Comparison of ENCODE assay signal across 9 mouse cellular contexts in genomic region chr4:149890551-149890950, GRCm38 (mm10).
DNase-seq lines count a peak whose midpoint lies in the region; ATAC-seq and TF ChIP-seq lines count a peak whose summit lies in the region.
"Had no signal": no experiment of that assay in that cellular context is flagged by ENCODE, and none has a peak within 500 bp of the region (broad histone marks: within the 10 kb centered on the region; RNA-seq: fewer than 3 reads in every experiment).

No protein-coding gene starts in this region.

- no peaks in the 10 kb centered on the region for H3K36me3 ChIP-seq in hindbrain, embryonic 12.5 days
- H3K36me3 ChIP-seq in limb, embryonic 15.5 days = no peaks in the 10 kb centered on the region
- no peaks in the 10 kb centered on the region for H3K36me3 ChIP-seq in forebrain, embryonic 15.5 days

- no peak for ATAC-seq in hindbrain, embryonic 12.5 days (ENCODE audit: low FRiP score)
- no peak for ATAC-seq in limb, embryonic 15.5 days (ENCODE audit: insufficient number of reproducible peaks, low FRiP score, low TSS enrichment, low read depth)
- no peak for ATAC-seq in forebrain, embryonic 15.5 days (replicated peaks)
- no peak for ATAC-seq in erythroid progenitor cell, adult 5-6 weeks (replicated peaks; ENCODE audit: low FRiP score, poor library complexity, severe bottlenecking)

- H3K4me1 ChIP-seq in hindbrain, embryonic 12.5 days = peaks cover 68% of the 10 kb centered on the region
- peaks cover 75% of the 10 kb centered on the region for H3K4me1 ChIP-seq in limb, embryonic 15.5 days
- peaks cover 15% of the 10 kb centered on the region for H3K4me1 ChIP-seq in forebrain, embryonic 15.5 days

- H3K27me3 ChIP-seq in hindbrain, embryonic 12.5 days = no peaks in the 10 kb centered on the region
- no peaks in the 10 kb centered on the region for H3K27me3 ChIP-seq in limb, embryonic 15.5 days
- H3K27me3 ChIP-seq in forebrain, embryonic 15.5 days = no peaks in the 10 kb centered on the region

- peak overlapping the region; percentile 72 for H3K27ac ChIP-seq in layer of hippocampus, adult 2 months
- H3K27ac ChIP-seq in hindbrain, embryonic 12.5 days = peak overlapping the region; percentile 62
- peak overlapping the region; percentile 72 for H3K27ac ChIP-seq in limb, embryonic 15.5 days
- no peak overlapping the region for H3K27ac ChIP-seq in forebrain, embryonic 15.5 days (replicated peaks)

- no peak for DNase-seq in layer of hippocampus, adult 2 months (ENCODE audit: low spot score in 2 of 2)
- DNase-seq in layer of hippocampus, postnatal 10 days (ENCODE audit: low spot score in 2 of 2) = no peak
- DNase-seq in fibroblast of lung, adult 2 months (ENCODE audit: low read depth) = peak; percentile 93
- DNase-seq in natural killer cell, adult 2 months (ENCODE audit: low spot score in 2 of 2) = no peak

- TF ChIP-seq CTCF in layer of hippocampus, adult 2 months (conservative IDR thresholded peaks at IDR 0.05) = no peak

- H3K9ac ChIP-seq in hindbrain, embryonic 12.5 days = no peak overlapping the region
- H3K9ac ChIP-seq in limb, embryonic 15.5 days = no peak overlapping the region
- no peak overlapping the region for H3K9ac ChIP-seq in forebrain, embryonic 15.5 days (replicated peaks)

- H3K9me3 ChIP-seq in hindbrain, embryonic 12.5 days (replicated peaks) = no peaks in the 10 kb centered on the region
- no peaks in the 10 kb centered on the region for H3K9me3 ChIP-seq in limb, embryonic 15.5 days
- H3K9me3 ChIP-seq in forebrain, embryonic 15.5 days = no peaks in the 10 kb centered on the region

- no peak overlapping the region for H3K4me2 ChIP-seq in hindbrain, embryonic 12.5 days (replicated peaks)
- H3K4me2 ChIP-seq in limb, embryonic 15.5 days = peak overlapping the region; percentile 15
- no peak overlapping the region for H3K4me2 ChIP-seq in forebrain, embryonic 15.5 days (replicated peaks)

- WGBS in hindbrain, embryonic 12.5 days = 57% methylated on average over 8 of the region's 8 CpGs
- 6% methylated on average over 8 of the region's 8 CpGs for WGBS in limb, embryonic 15.5 days
- 81% methylated on average over 8 of the region's 8 CpGs for WGBS in forebrain, embryonic 15.5 days

- H3K4me3 ChIP-seq in layer of hippocampus, adult 2 months = no peak overlapping the region
- no peak overlapping the region for H3K4me3 ChIP-seq in hindbrain, embryonic 12.5 days
- no peak overlapping the region for H3K4me3 ChIP-seq in limb, embryonic 15.5 days
- H3K4me3 ChIP-seq in forebrain, embryonic 15.5 days = no peak overlapping the region
- H3K4me3 ChIP-seq: erythroblast, embryonic 14.5 days had no signal
